Mouse (Mus musculus) ES-CJ7 (cell line): ENCODE measurements around the gene Vps26c.
A peak's percentile ranks its signal among the peaks of the same experiment; 100 is the strongest.
"Not testable (repeated sequence)": the region's sequence is repeated elsewhere in the genome, so short reads cannot be mapped to it uniquely, and the experiment has no call there.

Source experiments
- DNase-seq: peaks from one replicate; pipeline ENCODE4 v3.0.0; 2011; ENCODE audit warnings: low read depth, low spot score

The Vps26c gene

GRCm38 (mm10) chr16:94489326-94489725, 37.3 kb downstream of the Vps26c start:
- no peak for DNase-seq

GRCm38 (mm10) chr16:94487341-94487740, 39.3 kb downstream of the Vps26c start:
- no peak for DNase-seq

GRCm38 (mm10) chr16:94484752-94485535, 41.7 kb downstream of the Vps26c start:
- no peak for DNase-seq

- DNase-seq: no peak
Measured at GRCm38 (mm10) chr16:94473086-94473822, 53.4 kb downstream of the Vps26c start.

- no peak for DNase-seq
Measured at GRCm38 (mm10) chr16:94472515-94472951, 54.1 kb downstream of the Vps26c start.

GRCm38 (mm10) chr16:94468391-94468790, 58.2 kb downstream of the Vps26c start:
- no peak for DNase-seq

- no peak for DNase-seq
Measured at GRCm38 (mm10) chr16:94467337-94468055, 59.1 kb downstream of the Vps26c start.

GRCm38 (mm10) chr16:94466317-94466716, 60.3 kb downstream of the Vps26c start:
- not testable (repeated sequence) for DNase-seq

- DNase-seq: peak; percentile 24
Measured at GRCm38 (mm10) chr16:94465900-94466299, 60.7 kb downstream of the Vps26c start.

- DNase-seq: no peak
Measured at GRCm38 (mm10) chr16:94464067-94464466, 62.6 kb downstream of the Vps26c start.

GRCm38 (mm10) chr16:94454146-94454545, 72.5 kb downstream of the Vps26c start:
- DNase-seq: no peak

GRCm38 (mm10) chr16:94452768-94453167, 73.9 kb downstream of the Vps26c start:
- no peak for DNase-seq

GRCm38 (mm10) chr16:94451545-94452488, 74.8 kb downstream of the Vps26c start:
- DNase-seq: no peak

- DNase-seq: no peak
Measured at GRCm38 (mm10) chr16:94449632-94450031, 77.0 kb downstream of the Vps26c start.

- DNase-seq: peak; percentile 79
Measured at GRCm38 (mm10) chr16:94449151-94449550, 77.5 kb downstream of the Vps26c start.
